Mouse (Mus musculus) urinary bladder, postnatal 4 days (tissue): ENCODE measurements around the gene Hist1h2ae.

ENCODE experiments used
- DNase-seq, 2 experiments: peaks; one replicate each; pipeline ENCODE4 v3.0.0; 2021 to 2022; ENCODE audit warnings: low spot score in 2 of 2

The Hist1h2ae gene

DNA sequence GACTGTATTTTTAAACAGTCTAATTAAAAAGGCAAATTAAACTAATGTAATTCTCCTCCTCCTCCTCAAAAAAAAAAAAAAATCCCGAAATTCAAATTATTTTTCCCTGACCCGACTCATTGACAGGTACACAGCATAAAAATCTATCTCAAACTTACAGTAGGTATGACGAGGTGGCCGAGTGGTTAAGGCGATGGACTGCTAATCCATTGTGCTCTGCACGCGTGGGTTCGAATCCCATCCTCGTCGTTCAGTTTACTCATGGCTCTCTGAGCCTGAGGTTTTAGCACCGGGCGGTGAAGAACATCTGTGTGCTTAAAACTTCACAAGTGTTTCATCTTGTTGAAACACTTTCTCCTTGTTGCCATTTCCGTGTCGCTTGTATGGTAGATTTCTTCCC is 49.3 kb downstream of the Hist1h2ae start:
- peak; percentile 61 to 72 for DNase-seq
